Mouse (Mus musculus): ENCODE data around the gene Tnks2.

The Tnks2 gene

DNA sequence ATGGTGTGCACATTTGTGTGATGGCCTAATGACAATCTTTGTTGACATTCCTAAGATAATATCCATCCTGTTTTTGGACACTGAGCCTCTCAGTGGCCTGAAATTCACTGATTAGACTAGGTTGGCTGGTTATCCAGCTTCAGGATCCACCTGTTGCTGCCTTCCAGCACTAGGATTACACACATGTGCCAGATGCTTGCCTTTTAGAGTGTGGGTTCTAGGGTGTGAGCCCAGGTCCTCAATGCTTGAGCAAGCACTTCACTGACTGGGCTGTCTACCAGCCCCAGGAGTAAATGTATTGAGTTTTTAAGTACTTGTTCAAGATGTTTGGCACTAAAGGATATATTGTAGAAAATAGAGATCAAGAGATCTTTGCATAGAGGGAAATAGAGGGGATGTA, 104.0 kb downstream of the Tnks2 start:
- no peak for DNase-seq (ENCODE audit: low spot score)

GRCm38 (mm10) chr19:36940064-36940463, 106.0 kb downstream of the Tnks2 start:
- no peak for DNase-seq (ENCODE audit: low spot score)

Data from ovary, postnatal 14 days (tissue).